Mouse (Mus musculus) bone marrow, adult 2 months (tissue): ENCODE measurements at regions not wholly inside any gene's neighbourhood (a gene's known extent, or its start where the extent isn't known, plus 50 kb on each side); places are given as distances from the start of the nearest gene placed in this dataset.

Experiments
- CTCF ChIP-seq: fragments of 200-500 bp; IDR thresholded peaks from 2 replicates; pipeline ENCODE4 v1.5.1; 2011; ENCODE audit warnings: low read length, control low read depth; ENCODE audit not compliant: control insufficient read depth, insufficient read depth
- POLR2A ChIP-seq: fragments of 200-500 bp; IDR thresholded peaks from 2 replicates; pipeline ENCODE4 v1.6.1; 2011; ENCODE audit warnings: low read depth, mild to moderate bottlenecking, control low read depth, low read length, borderline replicate concordance; ENCODE audit not compliant: control insufficient read depth

- TF ChIP-seq POLR2A (no peak), CTCF (no peak)
Measured at GRCm38 (mm10) chr17:27364338-27364737, 156.9 kb downstream of the Grm4 start.
